Mouse (Mus musculus): ENCODE data around the gene Gkap1. TPM values are rescaled to one million over a fixed set of nuclear protein-coding genes. Genes with fewer than 3 reads are reported as not detected.

The Gkap1 gene
- polyA plus RNA-seq (2012; rRNA removed) = 37.1 and 44.9 TPM in 2 replicates

GRCm38 (mm10) chr13:58275599-58275998 lies at the start of gene Gkap1:
Gene Gkap1, minus strand, starts transcription at chr13:58275699.

GRCm38 (mm10) chr13:58215592-58216341 lies 59.7 kb downstream of the Gkap1 start, which contains the start of gene Ubqln1:
Gene Ubqln1, minus strand, starts transcription at chr13:58215653.

Other genes starting within 250 kb of the Gkap1 start
- 2.8 and 3.3 TPM in 2 replicates for gene Klhl3, start 162.1 kb downstream of the Gkap1 start, polyA plus RNA-seq (2012; rRNA removed)
- 354 and 663 TPM in 2 replicates for gene Hnrnpa0, start 147.1 kb downstream of the Gkap1 start, polyA plus RNA-seq (2012; rRNA removed)
- gene Idnk, start 118.0 kb downstream of the Gkap1 start, polyA plus RNA-seq (2012; rRNA removed) = 26.0 and 52.7 TPM in 2 replicates
- gene Ubqln1, start 60.0 kb downstream of the Gkap1 start, polyA plus RNA-seq (2012; rRNA removed) = 58.6 and 88.6 TPM in 2 replicates
- gene Kif27, start 83.4 kb upstream of the Gkap1 start, polyA plus RNA-seq (2012; rRNA removed) = 1.3 and 4.7 TPM in 2 replicates
- gene 2210016F16Rik, start 109.5 kb upstream of the Gkap1 start, polyA plus RNA-seq (2012; rRNA removed) = 15.5 and 27.3 TPM in 2 replicates
- 17.9 and 20.3 TPM in 2 replicates for gene Rmi1, start 126.5 kb upstream of the Gkap1 start, polyA plus RNA-seq (2012; rRNA removed)
- 1,299 and 2,632 TPM in 2 replicates for gene Hnrnpk, start 127.6 kb upstream of the Gkap1 start, polyA plus RNA-seq (2012; rRNA removed)